Mouse (Mus musculus): Measurements from ENCODE around the gene Lrrc17.

DNA sequence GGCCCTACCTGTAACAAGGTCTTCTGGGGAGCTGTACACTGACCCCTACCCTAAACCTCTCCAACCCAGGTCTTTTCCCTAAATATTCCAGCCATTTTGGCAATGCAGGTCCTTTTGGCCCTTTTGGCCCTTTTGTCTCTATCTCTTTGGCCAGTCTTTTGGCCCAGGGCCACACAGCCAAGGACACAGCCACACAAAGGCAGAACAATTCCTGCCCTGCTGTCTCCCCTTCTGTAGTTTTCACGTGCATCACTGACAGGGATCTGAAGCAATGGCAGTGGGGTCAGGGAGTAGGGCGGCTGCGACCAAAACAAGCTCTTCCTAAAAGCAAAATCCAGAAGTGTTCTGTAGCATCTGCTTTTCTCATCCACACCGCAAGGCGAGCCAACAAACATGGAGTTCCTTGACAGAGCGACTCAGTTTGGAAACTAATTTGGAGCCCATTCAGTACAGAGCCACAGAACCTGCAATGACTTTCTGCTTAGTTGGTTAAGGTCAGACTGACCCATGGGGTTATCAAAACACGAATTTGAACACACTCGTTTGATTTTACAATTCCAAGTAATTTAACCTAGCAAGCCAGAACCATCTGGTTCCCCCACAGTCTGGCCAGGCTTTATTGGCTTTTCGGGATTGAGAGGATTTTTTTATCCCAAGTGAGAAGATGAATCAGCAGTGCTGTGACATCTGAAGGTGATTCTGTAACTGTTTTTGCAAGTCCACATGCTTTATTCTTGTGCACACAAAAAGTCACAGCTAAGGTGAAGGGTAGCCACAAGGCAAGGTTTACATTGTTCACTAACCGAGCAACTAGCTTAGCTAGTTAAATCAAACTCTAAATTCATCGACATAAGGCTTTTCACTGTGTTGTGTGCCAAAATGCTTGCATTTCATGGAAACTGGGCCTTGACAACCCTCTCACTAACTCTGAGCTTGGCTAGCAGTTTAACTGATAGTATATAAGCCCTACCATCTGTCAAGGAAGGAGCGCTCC is 65.2 kb downstream of the Lrrc17 start:
- TF ChIP-seq CTCF (IDR thresholded peaks at IDR 0.05; ENCODE audit: extremely low read depth, insufficient read depth, insufficient read length, insufficient replicate concordance) (no peak), POLR2A (IDR thresholded peaks at IDR 0.05; ENCODE audit: low read depth, low read length) (no peak)

Data from spleen, adult 2 months (tissue).